Mouse (Mus musculus) gastrocnemius, postnatal 10 days (tissue): ENCODE results near the gene Olfr1537. TPM values are rescaled to one million over a fixed set of nuclear protein-coding genes. Genes with fewer than 3 reads are reported as not detected.

Experiments
- DNase-seq: peaks from one replicate; pipeline ENCODE4 v3.0.0; 2021; ENCODE audit warnings: mixed read lengths
- long read RNA-seq, 2 experiments: library from polyadenylated mRNA; stranded (forward); transcript quantifications; one replicate each; pipeline ENCODE4 v2.0.0; 2021
- total RNA-seq, 2 experiments: library from RNA; stranded (reverse); gene quantifications; 2 replicates each; pipeline ENCODE4 v1.2.3; 2021

Olfr1537 gene
- total RNA-seq, result not detected
- long read RNA-seq, experiment 1, result 0 reads
- long read RNA-seq, experiment 2, result 0 reads

- no peak for DNase-seq
Measured at GRCm38 (mm10) chr9:39249894-39250293, at the start of gene Olfr1537. Olfr1537 (minus strand) TSS chr9:39249994.

GRCm38 (mm10) chr9:39287136-39287535 is 37.3 kb upstream of the Olfr1537 start:
- DNase-seq, result no peak

- no peak for DNase-seq
Measured at GRCm38 (mm10) chr9:39276718-39277117, 26.9 kb upstream of the Olfr1537 start, which contains the start of gene Olfr945. Olfr945 (minus strand) TSS chr9:39276818.

GRCm38 (mm10) chr9:39201620-39202019 is 48.2 kb downstream of the Olfr1537 start, which contains the start of gene Olfr944:
Olfr944 (plus strand) TSS chr9:39201920.
- DNase-seq, result no peak

Other genes with a start within 250 kb of the Olfr1537 start
- not detected for gene Olfr146, start 226.6 kb downstream of the Olfr1537 start, total RNA-seq
- gene Olfr937, start 185.0 kb downstream of the Olfr1537 start, total RNA-seq, result not detected
- not detected for gene Olfr938, start 171.1 kb downstream of the Olfr1537 start, total RNA-seq
- gene Olfr27, start 121.9 kb downstream of the Olfr1537 start, total RNA-seq, result not detected
- gene Olfr943, start 83.7 kb downstream of the Olfr1537 start, total RNA-seq, result not detected
- gene Olfr944, start 48.1 kb downstream of the Olfr1537 start, total RNA-seq, result not detected
- not detected for gene Olfr945, start 26.8 kb upstream of the Olfr1537 start, total RNA-seq
- not detected for gene Olfr948, start 76.1 kb upstream of the Olfr1537 start, total RNA-seq
- gene Olfr951, start 137.4 kb upstream of the Olfr1537 start, total RNA-seq, result not detected
- not detected for gene Olfr952, start 177.2 kb upstream of the Olfr1537 start, total RNA-seq
- gene Olfr954, start 206.7 kb upstream of the Olfr1537 start, total RNA-seq, result not detected
- not detected for gene Olfr955, start 221.9 kb upstream of the Olfr1537 start, total RNA-seq
- gene Olfr44, start 244.0 kb upstream of the Olfr1537 start, total RNA-seq, result not detected